Mouse (Mus musculus): ENCODE data around the gene Pde6d. TPM values are rescaled to one million over a fixed set of nuclear protein-coding genes. Genes with fewer than 3 reads are reported as not detected.

The Pde6d gene
- polyA plus RNA-seq, 1 experiment from 2014 or later: 20.2 TPM

GRCm38 (mm10) chr1:86581692-86582450, 558 bp downstream of the Pde6d start:
- H3K4me1 ChIP-seq (ENCODE audit: control insufficient read depth, low read depth, low read length): peaks cover 17% of the 10 kb centered on the region

GRCm38 (mm10) chr1:86580426-86580825, 2.0 kb downstream of the Pde6d start:
- no peak overlapping the region for H3K27ac ChIP-seq (ENCODE audit: low read length)
- no peaks in the 10 kb centered on the region for H3K36me3 ChIP-seq (ENCODE audit: control insufficient read depth, insufficient read depth)
- ATAC-seq (ENCODE audit: low read depth): no peak
- no peak overlapping the region for H3K4me3 ChIP-seq (ENCODE audit: low read depth, low read length)
- no peak overlapping the region for H3K4me2 ChIP-seq (ENCODE audit: low read depth, low read length)
- no peaks in the 10 kb centered on the region for H3K27me3 ChIP-seq (ENCODE audit: control insufficient read depth, insufficient read depth, low read depth, low read length)
- H3K4me1 ChIP-seq (ENCODE audit: control insufficient read depth, low read depth, low read length): peaks cover 13% of the 10 kb centered on the region
- 59% methylated on average over 6 of the region's 6 CpGs for WGBS (ENCODE audit: insufficient replicate concordance)
- H3K9ac ChIP-seq (ENCODE audit: low read depth, low read length): no peak overlapping the region
- H3K9me3 ChIP-seq (replicated peaks; ENCODE audit: control insufficient read depth, low read length): no peaks in the 10 kb centered on the region

More at GRCm38 (mm10) chr1:86581692-86582450, 558 bp downstream of the Pde6d start:
- H3K27me3 ChIP-seq (ENCODE audit: control insufficient read depth, insufficient read depth, low read depth, low read length): no peaks in the 10 kb centered on the region
- whole genome bisulfite sequencing (ENCODE audit: insufficient replicate concordance): 2% methylated on average over 35 of the region's 38 CpGs
- H3K9ac ChIP-seq (ENCODE audit: low read depth, low read length): peak overlapping the region; percentile 95
- H3K9me3 ChIP-seq (replicated peaks; ENCODE audit: control insufficient read depth, low read length): no peaks in the 10 kb centered on the region
- peak overlapping the region; percentile 79 for H3K27ac ChIP-seq (ENCODE audit: low read length)
- ATAC-seq (ENCODE audit: low read depth): peak; percentile 61
- H3K4me2 ChIP-seq (ENCODE audit: low read depth, low read length): peak overlapping the region; percentile 84
- H3K4me3 ChIP-seq (ENCODE audit: low read depth, low read length): peak overlapping the region; percentile 89
- H3K36me3 ChIP-seq (ENCODE audit: control insufficient read depth, insufficient read depth): no peaks in the 10 kb centered on the region

- Histone ChIP-seq H3K27ac (ENCODE audit: low read length) (no peak overlapping the region), H3K9ac (ENCODE audit: low read depth, low read length) (no peak overlapping the region), H3K36me3 (ENCODE audit: control insufficient read depth, insufficient read depth) (no peaks in the 10 kb centered on the region), H3K4me3 (ENCODE audit: low read depth, low read length) (no peak overlapping the region), H3K9me3 (replicated peaks; ENCODE audit: control insufficient read depth, low read length) (no peaks in the 10 kb centered on the region), H3K27me3 (ENCODE audit: control insufficient read depth, insufficient read depth, low read depth, low read length) (no peaks in the 10 kb centered on the region), H3K4me1 (ENCODE audit: control insufficient read depth, low read depth, low read length) (no peaks in the 10 kb centered on the region; the same call in 1 of the 2 replicates), H3K4me2 (ENCODE audit: low read depth, low read length) (no peak overlapping the region)
- no peak for ATAC-seq (ENCODE audit: low read depth)
- WGBS (ENCODE audit: insufficient replicate concordance): 70% methylated on average over 4 of the region's 4 CpGs
These were observed 10.5 kb downstream of the Pde6d start for GRCm38 (mm10) chr1:86571941-86572340.

- H3K27me3 ChIP-seq (ENCODE audit: control insufficient read depth, insufficient read depth, low read depth, low read length): no peaks in the 10 kb centered on the region
- H3K9ac ChIP-seq (ENCODE audit: low read depth, low read length): no peak overlapping the region
- no peak overlapping the region for H3K4me3 ChIP-seq (ENCODE audit: low read depth, low read length)
- H3K4me2 ChIP-seq (ENCODE audit: low read depth, low read length): no peak overlapping the region
- no peak overlapping the region for H3K27ac ChIP-seq (ENCODE audit: low read length)
- no peaks in the 10 kb centered on the region for H3K9me3 ChIP-seq (replicated peaks; ENCODE audit: control insufficient read depth, low read length)
- no peak for ATAC-seq (ENCODE audit: low read depth)
- 50% methylated on average over 2 of the region's 2 CpGs for WGBS (ENCODE audit: insufficient replicate concordance)
- H3K36me3 ChIP-seq (ENCODE audit: control insufficient read depth, insufficient read depth): no peaks in the 10 kb centered on the region
- no peaks in the 10 kb centered on the region; the same call in 1 of the 2 replicates for H3K4me1 ChIP-seq (ENCODE audit: control insufficient read depth, low read depth, low read length)
These were observed 11.0 kb downstream of the Pde6d start for GRCm38 (mm10) chr1:86571381-86571780.

GRCm38 (mm10) chr1:86569292-86569860, 13.1 kb downstream of the Pde6d start:
- H3K4me2 ChIP-seq (ENCODE audit: low read depth, low read length): no peak overlapping the region
- H3K4me3 ChIP-seq (ENCODE audit: low read depth, low read length): no peak overlapping the region
- no peaks in the 10 kb centered on the region; the same call in 1 of the 2 replicates for H3K4me1 ChIP-seq (ENCODE audit: control insufficient read depth, low read depth, low read length)
- H3K9ac ChIP-seq (ENCODE audit: low read depth, low read length): no peak overlapping the region
- H3K27ac ChIP-seq (ENCODE audit: low read length): no peak overlapping the region
- no peak for ATAC-seq (ENCODE audit: low read depth)
- H3K36me3 ChIP-seq (ENCODE audit: control insufficient read depth, insufficient read depth): no peaks in the 10 kb centered on the region
- no peaks in the 10 kb centered on the region for H3K27me3 ChIP-seq (ENCODE audit: control insufficient read depth, insufficient read depth, low read depth, low read length)
- 75% methylated on average over 2 of the region's 2 CpGs for WGBS (ENCODE audit: insufficient replicate concordance)
- H3K9me3 ChIP-seq (replicated peaks; ENCODE audit: control insufficient read depth, low read length): no peaks in the 10 kb centered on the region

DNA sequence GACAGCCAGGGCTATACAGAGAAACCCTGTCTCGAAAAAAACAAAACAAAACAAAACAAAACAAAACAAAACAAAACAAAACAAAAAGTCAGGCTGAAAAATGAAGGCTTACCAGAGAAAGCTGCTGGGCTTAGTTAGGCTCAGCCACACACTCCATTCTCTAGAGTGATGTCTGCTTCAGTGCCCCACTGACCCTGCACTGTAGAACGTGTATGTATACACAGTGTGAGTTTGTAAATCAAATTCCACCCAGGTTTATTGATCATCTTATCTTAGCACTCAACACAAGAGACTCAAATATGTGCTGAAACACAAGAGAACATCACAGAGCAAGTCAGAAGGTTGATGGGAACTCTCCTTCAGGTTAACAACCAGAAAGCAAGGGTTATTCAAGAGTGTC, 14.0 kb downstream of the Pde6d start:
- peak; percentile 76 for ATAC-seq (ENCODE audit: low read depth)
- Histone ChIP-seq H3K9ac (ENCODE audit: low read depth, low read length) (no peak overlapping the region), H3K4me3 (ENCODE audit: low read depth, low read length) (no peak overlapping the region), H3K9me3 (replicated peaks; ENCODE audit: control insufficient read depth, low read length) (no peaks in the 10 kb centered on the region), H3K4me1 (ENCODE audit: control insufficient read depth, low read depth, low read length) (no peaks in the 10 kb centered on the region; the same call in 1 of the 2 replicates), H3K4me2 (ENCODE audit: low read depth, low read length) (no peak overlapping the region), H3K36me3 (ENCODE audit: control insufficient read depth, insufficient read depth) (no peaks in the 10 kb centered on the region), H3K27ac (ENCODE audit: low read length) (no peak overlapping the region), H3K27me3 (ENCODE audit: control insufficient read depth, insufficient read depth, low read depth, low read length) (no peaks in the 10 kb centered on the region)
- 77% methylated on average over 2 of the region's 2 CpGs for WGBS (ENCODE audit: insufficient replicate concordance)

- Histone ChIP-seq H3K27me3 (ENCODE audit: control insufficient read depth, insufficient read depth, low read depth, low read length) (no peaks in the 10 kb centered on the region), H3K9ac (ENCODE audit: low read depth, low read length) (no peak overlapping the region), H3K4me2 (ENCODE audit: low read depth, low read length) (no peak overlapping the region), H3K9me3 (replicated peaks; ENCODE audit: control insufficient read depth, low read length) (no peaks in the 10 kb centered on the region), H3K27ac (ENCODE audit: low read length) (no peak overlapping the region), H3K4me3 (ENCODE audit: low read depth, low read length) (no peak overlapping the region), H3K36me3 (ENCODE audit: control insufficient read depth, insufficient read depth) (no peaks in the 10 kb centered on the region), H3K4me1 (ENCODE audit: control insufficient read depth, low read depth, low read length) (peaks cover 8% of the 10 kb centered on the region)
- 41% methylated on average over 2 of the region's 2 CpGs for WGBS (ENCODE audit: insufficient replicate concordance)
- no peak for ATAC-seq (ENCODE audit: low read depth)
These were observed 19.8 kb downstream of the Pde6d start for GRCm38 (mm10) chr1:86562663-86563062.

- H3K9me3 ChIP-seq (replicated peaks; ENCODE audit: control insufficient read depth, low read length): no peaks in the 10 kb centered on the region
- WGBS (ENCODE audit: insufficient replicate concordance): 67% methylated on average over 3 of the region's 3 CpGs
- H3K4me2 ChIP-seq (ENCODE audit: low read depth, low read length): no peak overlapping the region
- no peak overlapping the region for H3K9ac ChIP-seq (ENCODE audit: low read depth, low read length)
- no peak overlapping the region for H3K4me3 ChIP-seq (ENCODE audit: low read depth, low read length)
- peaks cover 13% of the 10 kb centered on the region for H3K4me1 ChIP-seq (ENCODE audit: control insufficient read depth, low read depth, low read length)
- H3K27me3 ChIP-seq (ENCODE audit: control insufficient read depth, insufficient read depth, low read depth, low read length): no peaks in the 10 kb centered on the region
- no peaks in the 10 kb centered on the region for H3K36me3 ChIP-seq (ENCODE audit: control insufficient read depth, insufficient read depth)
- no peak for ATAC-seq (ENCODE audit: low read depth)
- H3K27ac ChIP-seq (ENCODE audit: low read length): no peak overlapping the region
These were observed 23.2 kb downstream of the Pde6d start for GRCm38 (mm10) chr1:86559232-86559631.

DNA sequence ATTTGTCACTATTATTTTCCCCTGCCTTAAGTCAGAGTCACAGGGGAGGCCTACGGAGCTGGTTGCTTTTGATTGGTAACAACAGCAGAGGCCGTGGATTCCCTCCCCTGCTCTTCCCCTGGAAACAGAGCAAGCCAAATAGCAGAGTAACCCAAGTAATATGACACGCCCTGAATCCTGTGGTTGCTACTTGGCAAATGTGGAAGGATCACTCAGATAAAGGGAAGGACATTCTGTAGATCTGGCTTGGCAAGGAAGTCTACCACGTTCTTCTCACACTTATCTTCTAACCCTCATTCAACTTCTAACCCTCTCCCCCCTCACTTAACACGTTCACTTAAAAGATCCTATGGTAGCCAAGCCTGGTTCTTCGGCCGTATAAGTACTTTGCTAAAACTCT, 24.6 kb downstream of the Pde6d start:
- Histone ChIP-seq H3K9me3 (replicated peaks; ENCODE audit: control insufficient read depth, low read length) (no peaks in the 10 kb centered on the region), H3K27me3 (ENCODE audit: control insufficient read depth, insufficient read depth, low read depth, low read length) (no peaks in the 10 kb centered on the region), H3K27ac (ENCODE audit: low read length) (peak overlapping the region; percentile 29; the same call in 1 of the 2 replicates), H3K36me3 (ENCODE audit: control insufficient read depth, insufficient read depth) (no peaks in the 10 kb centered on the region), H3K4me2 (ENCODE audit: low read depth, low read length) (no peak overlapping the region), H3K4me1 (ENCODE audit: control insufficient read depth, low read depth, low read length) (peaks cover 13% of the 10 kb centered on the region), H3K4me3 (ENCODE audit: low read depth, low read length) (no peak overlapping the region), H3K9ac (ENCODE audit: low read depth, low read length) (no peak overlapping the region)
- peak; percentile 66 for ATAC-seq (ENCODE audit: low read depth)
- WGBS (ENCODE audit: insufficient replicate concordance): 28% methylated on average over 7 of the region's 7 CpGs

Data from liver, embryonic 16.5 days (tissue).